34 mouse cellular contexts compared by ENCODE assay signal in the genomic region with DNA sequence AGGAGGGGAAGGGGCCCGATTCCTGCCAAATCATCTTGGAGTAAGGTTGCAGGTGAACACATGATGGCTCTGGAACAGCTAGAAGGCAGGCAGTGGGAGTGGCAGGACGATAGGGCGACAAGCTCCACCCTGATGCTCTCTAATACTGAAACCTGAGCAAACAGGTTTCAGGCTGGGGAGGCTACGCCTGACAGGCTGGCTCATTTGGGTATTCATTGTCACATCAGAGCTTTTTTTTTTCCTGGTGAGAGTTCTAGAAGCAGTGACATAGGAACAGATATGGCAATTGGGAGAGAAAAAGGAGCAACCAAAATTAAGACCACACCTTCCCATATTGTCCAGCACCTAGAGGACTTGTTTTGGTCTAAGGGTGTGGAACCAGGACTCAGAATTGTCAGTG. TPM values are rescaled to one million over a fixed set of nuclear protein-coding genes. Genes with fewer than 3 reads are reported as not detected.
"Had no signal": no experiment of that assay in that cellular context is flagged by ENCODE, and none has a peak within 500 bp of the region (broad histone marks: within the 10 kb centered on the region; RNA-seq: fewer than 3 reads in every experiment).

No protein-coding gene starts in this region.

RNA-seq across cellular contexts. Expression of gene Ly6f, which starts 18.3 kb away (rescaled TPM):
- total RNA-seq: heart, postnatal 10 days; heart, postnatal 14 days; heart, postnatal 25 days; heart, postnatal 36 days; heart, postnatal 4 days; hematopoietic stem cell, adult 5-6 weeks; hindbrain, postnatal 0 days; layer of hippocampus, adult 18-20 months; layer of hippocampus, adult 2 months; layer of hippocampus, adult 8-10 months; layer of hippocampus, postnatal 10 days; layer of hippocampus, postnatal 14 days; layer of hippocampus, postnatal 25 days; layer of hippocampus, postnatal 36 days; left cerebral cortex, adult 18-20 months; left cerebral cortex, adult 2 months; left cerebral cortex, adult 8-10 months; left cerebral cortex, postnatal 10 days had no signal
- polyA plus RNA-seq: heart, embryonic 13.5 days; heart, embryonic 14.5 days; heart, embryonic 15.5 days; heart, embryonic 16.5 days; heart, postnatal 0 days; hindbrain, embryonic 10.5 days; hindbrain, embryonic 11.5 days; hindbrain, embryonic 12.5 days; hindbrain, embryonic 13.5 days; hindbrain, embryonic 14.5 days; hindbrain, embryonic 15.5 days; hindbrain, embryonic 16.5 days; hindbrain, postnatal 0 days; inflammation-experienced regulatory T-cells, adult 6 months; kidney, embryonic 14.5 days; kidney, embryonic 15.5 days; large intestine, adult 2 months had no signal
